Mouse (Mus musculus) frontal cortex, postnatal 36 days (tissue): Measurements from ENCODE around the gene Calr4.

Source experiments
- DNase-seq, 2 experiments: peaks; one replicate each; pipeline ENCODE4 v3.0.0; 2022; ENCODE audit warnings: low spot score in 2 of 2

Gene Calr4

DNA sequence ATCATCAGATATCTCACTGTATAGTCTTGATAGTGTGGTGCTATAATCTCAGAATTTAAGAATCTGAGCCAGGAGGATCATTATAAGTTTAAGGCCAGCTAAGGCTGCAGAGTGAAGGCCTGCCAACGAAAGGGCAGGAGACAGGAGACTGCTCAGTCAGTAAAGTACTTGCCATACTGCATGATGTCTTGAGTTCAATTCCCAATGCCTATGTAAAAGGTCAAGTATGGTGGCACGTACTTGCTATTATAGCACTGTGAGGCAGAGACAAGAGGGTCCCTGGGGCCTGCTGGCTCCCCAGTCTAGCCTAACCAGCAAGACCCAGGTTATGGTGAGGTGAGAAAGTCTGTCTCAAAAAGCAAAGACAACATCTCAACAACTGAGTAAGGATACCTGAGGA is at the start of gene Calr4:
Gene Calr4 (plus strand): TSS at position 301 of the 400 bp plus-strand sequence.
- no peak for DNase-seq

DNA sequence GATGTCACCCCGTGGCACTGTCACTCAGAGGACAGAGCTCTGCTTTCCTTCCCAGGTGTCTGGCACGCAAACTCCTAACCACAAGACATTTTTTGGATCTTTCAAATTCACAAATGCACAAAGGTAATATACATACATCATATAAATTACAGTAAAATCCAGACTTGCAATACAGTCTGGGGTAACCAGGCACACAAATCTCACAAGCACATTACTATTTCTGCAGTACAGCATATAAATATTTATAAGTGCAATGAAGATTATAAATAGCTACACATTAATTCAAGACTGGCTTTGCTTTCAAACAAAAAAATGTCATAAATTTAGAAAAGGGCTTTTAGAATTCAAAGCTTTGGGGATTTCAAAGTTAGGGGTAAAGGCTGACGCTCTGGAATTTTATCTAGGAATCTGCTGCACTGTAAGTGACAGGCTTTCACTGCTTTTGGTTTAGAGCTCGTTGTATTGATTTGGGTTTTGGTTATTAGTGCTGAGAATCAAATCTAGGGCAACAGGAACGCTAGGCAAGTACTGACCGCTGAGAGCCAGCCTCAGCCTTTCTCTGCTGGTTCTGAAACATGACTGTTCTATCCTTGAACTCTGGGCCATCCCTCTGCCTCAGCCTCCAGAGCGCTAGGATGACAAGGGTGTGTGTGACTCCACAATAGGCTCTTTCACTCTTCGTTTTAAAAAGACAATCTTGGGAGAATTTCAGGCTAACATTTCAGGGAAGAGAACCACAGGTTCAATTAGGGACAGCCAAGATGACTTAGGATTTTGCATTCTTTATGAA is 48.5 kb upstream of the Calr4 start:
- DNase-seq, result no peak

DNA sequence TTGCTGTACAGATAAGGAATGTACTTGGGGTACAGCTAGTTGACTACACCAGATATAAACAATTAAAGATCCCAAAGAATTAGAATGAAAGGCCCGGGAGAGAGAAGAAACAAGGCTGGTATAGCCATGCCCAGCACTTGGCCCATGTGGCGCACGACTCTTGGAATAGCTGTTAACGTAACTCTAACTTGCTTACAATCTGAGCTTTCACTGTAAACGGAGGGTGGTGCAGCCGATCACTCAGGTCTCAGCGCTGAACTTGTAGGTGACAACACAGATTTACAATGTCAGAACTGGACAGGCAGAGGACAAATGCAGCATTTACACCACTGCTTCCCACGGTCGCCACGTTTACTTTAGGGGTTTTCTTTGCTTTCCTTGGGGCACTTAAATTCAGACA is 42.7 kb upstream of the Calr4 start:
- DNase-seq, result no peak

DNA sequence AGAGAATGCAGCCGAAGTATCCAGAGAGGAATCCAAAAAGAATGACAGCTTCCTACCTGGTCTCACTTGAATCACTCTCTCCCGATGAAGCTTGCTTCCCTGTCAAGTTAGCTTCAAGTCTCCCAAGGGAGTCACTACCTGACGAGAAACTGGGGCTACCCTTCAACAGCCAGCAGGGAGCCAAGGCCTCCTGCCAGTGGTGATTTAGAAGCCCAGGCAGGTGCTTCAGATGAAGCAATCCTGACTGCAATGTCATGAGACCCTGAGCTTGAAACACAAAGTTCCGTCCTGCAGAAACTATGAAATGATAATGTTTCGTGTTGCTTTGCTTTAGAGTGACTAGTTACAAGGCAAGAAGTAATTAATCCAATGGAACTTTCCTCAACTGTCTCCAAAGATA is 40.4 kb upstream of the Calr4 start:
- DNase-seq, result no peak

DNA sequence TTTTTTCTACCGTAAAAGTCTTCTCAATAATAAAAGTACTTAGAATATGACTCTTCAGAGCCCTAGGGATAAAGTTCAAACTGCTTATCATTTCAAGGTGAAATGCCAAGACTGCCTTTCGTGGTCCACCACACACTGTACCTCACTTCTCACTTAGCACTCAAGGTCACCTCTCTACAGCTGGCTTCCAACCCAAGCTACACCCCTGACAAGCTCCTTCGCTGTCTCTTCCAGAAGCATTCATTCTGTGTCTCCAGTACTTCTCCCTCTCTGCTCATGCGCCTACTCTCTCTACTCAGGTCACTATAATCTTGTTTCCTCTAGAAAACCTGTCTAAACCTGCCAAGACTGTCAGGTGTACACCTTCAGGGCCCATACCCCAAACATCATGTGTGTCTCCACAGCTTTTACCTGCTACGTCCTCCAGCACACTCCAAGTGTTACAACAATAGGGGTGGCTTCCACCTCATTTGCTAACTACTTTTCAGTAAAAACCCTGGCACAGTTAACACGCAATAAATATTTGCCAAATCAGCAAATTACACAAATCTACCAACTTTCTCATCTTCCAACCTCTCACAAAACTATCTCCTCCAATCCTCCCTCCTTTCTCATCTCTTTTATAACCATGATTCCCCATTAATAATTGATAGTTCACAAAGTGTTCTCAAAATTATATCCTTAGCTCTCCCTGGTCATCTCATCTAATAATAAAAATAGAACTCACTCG is 38.2 kb upstream of the Calr4 start:
- DNase-seq, result no peak

DNA sequence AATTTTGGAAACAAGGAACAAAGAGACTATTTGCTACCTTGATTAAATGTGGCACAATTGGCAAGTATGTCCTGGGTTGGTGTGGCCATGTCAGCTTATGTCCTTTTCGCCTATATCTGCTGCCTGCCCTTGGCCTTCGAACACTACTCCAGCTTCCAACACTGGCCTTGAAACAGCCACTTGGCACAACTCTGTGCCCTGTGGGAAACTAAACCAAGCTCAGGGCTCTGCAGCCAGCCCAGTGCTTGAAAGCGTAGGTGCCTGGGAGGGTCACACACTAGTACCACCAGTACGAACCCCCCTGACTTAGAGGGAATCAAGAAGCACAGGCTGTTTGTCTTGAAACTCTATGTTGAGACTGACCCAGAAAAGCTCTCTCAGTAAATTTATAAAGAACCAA is 35.2 kb upstream of the Calr4 start:
- DNase-seq, result no peak

DNA sequence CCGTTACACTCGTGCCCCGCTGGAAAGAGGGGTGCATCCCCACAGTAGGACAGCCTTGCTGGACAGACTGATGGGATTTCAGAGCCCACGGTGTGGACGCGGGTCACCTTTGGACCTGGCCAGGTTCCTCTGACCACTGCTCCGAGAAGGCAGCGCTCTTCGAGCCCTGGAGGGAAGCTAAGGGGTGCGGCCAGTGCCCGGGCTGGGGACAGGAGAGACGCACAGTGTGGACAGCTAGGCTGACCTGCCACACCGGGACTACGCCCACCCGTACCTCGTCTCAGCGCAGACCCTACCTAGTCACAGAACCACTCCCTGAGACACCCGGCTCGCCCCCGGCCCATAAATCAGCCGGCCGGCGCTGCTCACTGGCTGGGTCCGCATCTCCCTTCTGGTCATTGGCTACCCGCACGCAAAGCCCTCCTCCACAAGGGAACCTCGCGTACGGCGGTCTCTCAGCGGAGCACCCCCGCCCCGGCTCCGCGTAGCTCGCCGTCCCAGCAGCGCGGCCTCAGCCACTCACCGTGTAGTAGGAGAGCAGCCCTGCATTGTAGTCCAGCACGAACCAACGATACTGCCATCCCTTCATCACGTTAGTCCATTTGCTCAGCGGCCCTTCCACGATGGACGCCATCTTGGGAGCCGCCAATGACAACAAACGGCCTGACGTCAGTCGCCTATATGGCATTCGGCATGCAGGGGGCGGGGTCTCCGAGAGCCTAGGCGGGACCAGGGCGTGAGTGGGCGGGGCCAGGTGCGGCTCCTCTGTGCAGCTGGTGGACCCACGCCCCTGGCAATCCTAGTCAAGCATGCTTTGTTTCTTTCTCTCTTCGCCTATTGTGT is 32.5 kb upstream of the Calr4 start, which contains the start of gene Osbpl9:
Gene Osbpl9 (minus strand): TSS at position 691 of the 843 bp plus-strand sequence.
- peak; percentile 97 to 98 for DNase-seq

DNA sequence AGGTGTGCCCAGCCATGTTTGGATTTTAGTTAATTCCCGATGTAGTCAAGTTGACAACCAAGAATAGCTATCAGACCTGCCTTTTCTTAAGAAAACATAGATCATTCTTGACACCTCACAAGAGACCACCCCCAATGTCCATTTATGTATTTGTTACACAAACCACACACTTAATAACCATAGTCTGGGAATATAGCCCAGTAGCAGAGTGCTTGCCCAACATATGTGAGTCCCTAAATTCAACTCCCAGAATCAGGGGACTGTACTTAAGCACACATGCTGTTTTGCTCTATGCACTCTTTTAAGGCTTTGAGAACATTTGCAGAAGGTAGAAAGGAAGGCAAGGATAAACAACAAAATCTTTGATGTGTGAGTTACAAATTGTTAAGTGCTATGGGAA is 30.4 kb upstream of the Calr4 start:
- no peak for DNase-seq

DNA sequence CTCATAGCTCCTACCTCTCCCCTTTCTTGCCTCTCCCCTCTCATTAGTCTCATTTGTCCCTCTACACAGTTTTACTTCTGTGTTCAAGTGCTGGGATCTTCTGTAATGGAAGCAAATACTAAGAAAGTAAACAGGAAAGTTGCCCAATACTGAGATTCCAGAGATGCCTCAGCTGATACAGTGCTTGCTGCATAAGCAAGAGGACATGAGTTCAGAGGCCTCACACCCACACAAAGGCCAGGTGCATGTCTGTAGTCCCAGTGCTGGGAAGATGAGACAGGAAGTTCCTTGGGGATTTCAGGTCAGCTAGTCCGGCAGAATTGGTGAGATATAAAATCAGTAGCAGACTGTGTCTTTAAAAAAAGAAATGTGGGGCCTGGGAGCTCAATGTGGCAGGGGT is 29.9 kb upstream of the Calr4 start:
- DNase-seq, result no peak

DNA sequence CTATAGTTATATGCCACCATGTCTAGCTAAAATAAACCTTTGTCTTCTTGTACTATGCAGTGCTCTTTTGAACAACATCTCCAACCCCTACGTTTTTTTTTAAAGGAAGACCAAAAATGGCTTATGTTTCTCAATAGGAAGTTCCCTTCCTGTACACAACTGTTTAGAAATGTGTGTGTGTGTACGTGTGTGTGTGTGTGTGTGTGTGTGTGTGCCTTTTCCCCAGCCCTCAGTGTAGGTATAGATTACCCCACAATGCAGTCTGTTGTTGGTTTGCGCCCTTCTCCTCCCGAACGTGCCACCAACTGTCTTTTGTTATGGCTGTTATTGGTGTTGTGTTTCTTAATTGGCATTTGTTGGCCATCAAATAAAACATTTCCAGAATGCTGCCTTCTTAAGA is 26.8 kb upstream of the Calr4 start:
- DNase-seq, result no peak

DNA sequence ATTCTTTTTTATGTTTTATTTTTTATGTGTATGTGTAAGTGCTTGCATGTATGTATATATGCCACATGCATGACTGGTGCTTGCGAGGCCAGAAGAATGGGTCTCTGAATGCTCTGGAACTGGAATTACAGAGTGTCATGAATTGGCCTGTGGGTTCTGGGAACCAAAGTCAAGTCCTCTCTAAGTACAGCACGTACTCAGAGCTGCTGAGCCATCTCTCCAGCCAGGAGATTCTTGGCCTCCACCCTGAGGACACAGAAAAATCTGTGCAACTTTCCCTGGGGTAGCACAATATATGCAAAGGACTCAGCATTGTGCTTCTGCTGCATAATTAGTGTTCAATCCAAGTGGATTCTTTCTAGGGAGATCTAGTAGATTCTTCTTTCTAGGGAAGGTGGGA is 24.0 kb upstream of the Calr4 start:
- no peak for DNase-seq

DNA sequence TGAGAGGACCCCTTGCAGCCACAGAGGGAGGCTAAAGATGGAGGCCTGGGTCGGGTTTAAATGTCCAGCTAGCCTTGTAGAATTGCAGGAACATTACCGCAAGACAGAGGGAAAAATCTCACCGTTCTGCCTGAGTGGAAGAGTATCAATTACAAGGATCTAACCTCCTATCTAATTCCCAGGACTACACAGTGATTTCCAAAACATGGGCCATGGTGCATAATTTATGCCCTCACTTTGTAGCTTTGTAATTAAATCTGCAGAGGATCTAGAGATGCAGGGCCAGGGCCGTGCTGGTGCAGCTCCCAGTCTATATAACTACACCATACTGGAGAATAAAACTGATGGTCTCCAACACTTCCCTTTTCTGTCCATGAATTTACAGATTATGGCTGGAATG is 23.4 kb upstream of the Calr4 start:
- no peak for DNase-seq

DNA sequence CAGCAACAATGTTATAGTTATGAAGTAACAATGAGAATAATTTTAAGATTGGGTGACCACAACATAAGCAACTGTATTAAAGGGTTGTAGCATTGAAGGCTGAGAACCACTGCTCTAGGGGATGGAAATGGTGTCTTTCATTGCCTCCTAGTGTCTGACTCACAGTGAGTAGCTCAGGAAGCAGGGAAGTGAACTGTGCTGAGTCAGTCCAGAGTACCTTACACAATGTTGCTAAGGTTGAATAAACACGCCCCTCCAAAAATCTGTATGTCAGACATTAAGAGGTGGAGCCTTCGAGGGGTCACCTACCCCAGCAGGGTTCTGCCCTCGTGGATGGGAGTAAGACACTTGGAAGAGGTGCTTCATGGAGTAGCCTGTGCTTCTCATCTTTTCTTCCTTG is 20.3 kb upstream of the Calr4 start:
- no peak for DNase-seq

DNA sequence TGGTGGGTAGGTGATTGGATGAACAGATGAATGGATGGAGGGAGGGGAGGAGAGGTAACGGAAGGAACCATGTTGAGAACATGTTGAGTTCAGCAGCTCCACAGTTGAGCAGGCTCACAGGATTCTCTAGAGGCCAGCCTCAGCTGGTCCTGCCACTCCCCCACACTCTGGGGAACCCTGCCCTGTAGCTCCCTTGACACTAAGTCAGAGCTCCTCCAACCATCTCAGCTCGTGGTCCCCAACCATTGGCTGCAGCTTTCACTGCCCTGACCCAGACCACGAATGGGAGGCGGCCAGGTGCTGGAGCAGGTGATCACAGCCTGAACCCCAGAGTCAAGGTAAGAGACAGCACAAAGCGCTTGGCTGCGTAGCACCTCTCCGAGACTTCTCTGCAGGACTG is 16.3 kb upstream of the Calr4 start:
- no peak for DNase-seq

DNA sequence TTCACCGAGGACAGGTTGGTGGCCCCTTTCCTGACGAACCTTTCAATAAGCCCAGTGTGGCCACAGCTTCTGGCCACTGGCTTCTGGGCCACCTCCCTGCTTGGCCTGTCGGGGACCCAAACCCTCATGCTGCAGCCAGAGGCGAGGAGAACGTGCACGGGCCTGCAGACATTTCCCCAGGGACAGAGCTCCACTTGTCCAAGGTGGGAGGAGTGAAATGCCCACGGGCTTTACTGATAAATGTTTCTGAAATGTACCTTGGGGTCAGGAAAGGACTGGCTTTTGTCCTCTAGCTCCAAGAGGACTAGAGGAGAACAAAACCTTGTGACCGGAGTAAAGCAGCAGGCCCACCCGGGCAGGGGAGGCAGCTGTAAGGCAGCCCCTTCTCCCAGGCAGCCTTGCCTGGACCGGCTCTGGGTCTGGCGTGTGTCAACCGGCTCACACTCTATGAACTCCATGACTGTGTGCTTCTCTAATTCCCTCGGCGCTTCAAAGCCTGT is 13.8 kb upstream of the Calr4 start:
- no peak for DNase-seq

DNA sequence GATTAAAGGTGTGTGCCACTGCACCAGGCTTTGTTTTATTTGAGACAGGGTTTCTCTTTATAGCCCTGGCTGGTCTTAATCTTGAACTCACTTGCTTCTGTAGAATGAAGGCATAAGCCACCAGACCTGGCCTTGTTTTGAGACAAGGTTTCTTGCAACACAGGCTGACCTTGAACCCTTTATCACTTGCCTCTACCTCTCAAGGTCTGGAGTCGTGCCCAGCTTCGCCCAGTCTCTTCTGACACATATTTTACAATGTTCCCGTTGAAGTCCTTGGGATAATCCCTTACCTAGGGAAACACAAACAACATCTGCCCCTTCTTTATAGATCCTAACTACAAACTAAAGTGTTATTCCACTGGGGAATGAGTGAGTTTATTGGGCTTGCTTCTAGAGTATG is 12.3 kb upstream of the Calr4 start:
- DNase-seq, result no peak

DNA sequence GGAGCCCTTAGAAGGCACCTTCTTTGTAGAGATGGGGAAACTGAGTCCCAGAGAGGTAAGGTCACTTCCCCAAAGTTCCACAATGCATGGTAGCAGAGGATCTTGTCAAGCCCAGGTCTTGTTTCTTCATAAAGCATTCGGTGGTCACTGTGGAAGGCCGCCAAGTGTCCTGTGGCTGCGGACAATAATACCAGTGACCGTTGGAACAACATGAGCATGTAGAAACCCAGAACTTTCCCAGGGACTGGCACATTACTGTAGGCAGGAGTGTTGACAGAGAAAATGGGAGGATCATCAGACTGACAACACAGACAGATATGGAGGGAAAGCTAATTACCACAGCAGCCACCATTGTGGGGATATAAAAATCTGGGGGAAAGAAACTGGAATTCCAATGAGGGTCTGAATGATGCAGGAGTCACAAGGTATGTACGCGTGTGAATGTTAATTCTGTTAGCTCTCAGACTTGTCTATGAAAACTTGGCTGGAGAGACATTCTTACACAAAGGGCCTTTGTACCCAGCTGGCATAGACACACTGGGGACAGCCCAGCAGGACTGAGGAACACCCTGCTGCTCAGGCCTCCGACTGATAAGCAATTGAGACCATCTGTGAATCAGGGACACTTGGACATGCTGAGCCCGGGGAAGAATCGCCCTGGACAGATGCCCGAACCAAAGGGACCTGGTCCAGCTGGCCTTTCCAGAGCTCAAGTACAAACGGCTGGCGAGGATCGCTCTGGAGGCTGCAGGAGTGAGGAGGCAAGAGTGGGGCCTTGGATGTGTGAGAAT is 9.3 kb upstream of the Calr4 start:
- peak; percentile 70 to 85 for DNase-seq

DNA sequence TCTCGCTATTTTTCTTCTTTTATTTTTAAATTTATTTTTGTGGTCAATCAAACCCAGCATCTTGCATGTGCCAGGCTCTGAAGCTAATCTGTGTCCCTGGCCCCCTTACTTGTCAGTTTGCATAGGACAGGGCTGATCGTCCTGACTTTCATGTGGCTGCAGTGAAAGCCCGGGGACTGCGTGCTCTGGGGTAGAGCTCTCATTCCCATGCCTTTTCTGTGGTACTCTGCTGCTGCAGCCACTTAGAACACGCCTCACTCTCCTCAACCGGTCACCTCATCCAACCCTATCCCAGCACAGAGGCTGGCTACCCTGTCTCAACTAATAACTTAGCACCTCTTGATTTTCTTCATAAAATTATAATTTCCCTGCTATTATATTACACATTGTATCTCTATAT is 8.7 kb upstream of the Calr4 start:
- no peak for DNase-seq

DNA sequence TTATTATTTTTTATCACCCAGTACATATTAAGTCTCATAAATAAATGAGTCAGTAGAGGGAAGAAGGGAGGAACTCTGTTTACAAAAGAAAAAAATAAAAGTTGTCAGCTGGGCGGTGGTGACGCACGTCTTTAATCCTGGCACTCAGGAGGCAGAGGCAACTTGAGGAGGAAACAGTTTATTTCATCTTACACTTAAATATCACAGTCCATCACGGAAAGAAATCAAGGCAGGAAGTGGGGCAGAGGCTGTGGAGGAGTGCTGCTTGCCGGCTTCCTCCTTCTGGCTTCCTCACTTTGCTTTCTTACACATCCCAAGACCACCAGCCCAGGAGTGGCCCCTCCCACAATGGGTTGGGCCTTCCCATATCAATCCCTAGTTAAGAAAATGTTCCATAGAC is 8.2 kb upstream of the Calr4 start:
- DNase-seq, result no peak

DNA sequence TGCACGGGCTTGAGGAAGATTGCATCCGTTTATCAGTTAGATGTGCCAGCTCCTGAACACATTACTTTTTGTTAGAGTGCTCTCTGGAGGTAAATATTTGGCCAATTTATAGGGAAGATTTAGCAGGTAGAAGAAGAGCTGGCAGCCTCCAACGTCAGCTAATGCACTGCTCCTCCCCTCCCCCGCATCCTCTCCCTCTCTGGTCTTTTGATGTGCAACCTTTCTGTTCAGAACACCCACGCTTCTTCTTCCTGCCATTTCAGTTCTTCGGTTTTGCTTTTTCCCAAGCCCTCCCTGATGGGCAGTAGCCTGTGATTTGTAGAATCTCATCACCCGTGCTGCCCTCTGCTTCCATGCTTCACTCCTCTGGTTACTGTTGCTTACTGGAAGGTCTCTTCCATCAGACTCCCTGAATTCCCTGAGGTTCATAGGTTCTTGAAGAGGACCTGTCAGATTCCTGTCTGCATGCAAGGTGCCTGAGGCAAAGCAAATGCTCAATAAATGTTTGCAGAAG is 4.5 kb upstream of the Calr4 start:
- DNase-seq, result no peak

DNA sequence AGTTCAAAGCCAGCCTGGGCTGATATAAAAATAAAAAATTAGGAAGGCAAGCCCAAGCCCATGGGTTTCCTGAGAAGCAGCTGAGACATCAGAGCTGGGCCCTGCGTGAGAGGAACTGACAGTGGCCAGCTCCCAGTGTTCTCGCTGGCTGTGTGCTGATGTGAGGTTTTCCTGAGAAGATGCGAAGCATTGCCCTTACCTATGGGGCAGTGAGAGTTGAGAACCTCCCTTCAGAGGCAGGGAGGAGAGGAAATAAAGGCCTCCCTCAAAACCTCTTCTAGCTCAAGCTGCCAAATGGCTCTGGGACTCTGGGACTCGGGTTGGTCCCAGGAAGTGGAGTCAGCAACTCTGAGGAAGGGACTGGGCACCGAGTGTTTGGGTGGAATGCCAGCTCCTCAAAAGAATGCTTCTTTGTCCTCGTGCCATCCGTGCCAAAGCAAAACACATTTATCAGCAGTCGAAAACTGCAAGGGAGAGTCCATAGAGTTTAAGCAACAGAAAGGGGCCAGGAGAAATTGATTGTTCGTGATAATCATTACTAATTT is 593 bp downstream of the Calr4 start:
- peak in 1 of 2 experiments; percentile 14 for DNase-seq
